Mouse (Mus musculus): ENCODE measurements around the gene Zkscan8.

GRCm38 (mm10) chr13:21502296-21502695 lies 28.6 kb downstream of the Zkscan8 start:
- TF ChIP-seq POLR2A (IDR thresholded peaks at IDR 0.05; ENCODE audit: insufficient read depth, low read depth, low read length) (no peak), CTCF (IDR thresholded peaks at IDR 0.05; ENCODE audit: insufficient read depth, low read depth, low read length) (no peak)

Data from olfactory bulb, adult 2 months (tissue).